Mouse (Mus musculus) spleen, adult 2 months (tissue): ENCODE data around the gene A230072I06Rik. TPM values are rescaled to one million over a fixed set of nuclear protein-coding genes. Genes with fewer than 3 reads are reported as not detected.

Experiments used
- DNase-seq, 2 experiments: peaks; one replicate each; pipeline versions ENCODE4 v3.0.0 to v3.0.0-alpha.2; 2012 to 2021; ENCODE audit warnings: low spot score in 2 of 2, low read depth in 1 of 2
- H3K27ac ChIP-seq: fragments of 200-500 bp; 2 replicates; pipeline ENCODE4 v1.5.1; 2012; ENCODE audit warnings: low read length, inconsistent platforms; ENCODE audit not compliant: insufficient read depth
- H3K27me3 ChIP-seq: fragments of 200-500 bp; 2 replicates; pipeline ENCODE4 v1.6.1; 2012; ENCODE audit warnings: mild to moderate bottlenecking, moderate library complexity, low read length, inconsistent platforms; ENCODE audit not compliant: control insufficient read depth, insufficient read depth
- H3K36me3 ChIP-seq: fragments of 200-500 bp; 2 replicates; pipeline ENCODE4 v1.6.1; 2012; ENCODE audit warnings: mild to moderate bottlenecking, low read length, inconsistent platforms; ENCODE audit not compliant: control insufficient read depth, insufficient read depth
- H3K4me1 ChIP-seq: fragments of 200-500 bp; 2 replicates; pipeline ENCODE4 v1.6.1; 2011; ENCODE audit warnings: inconsistent platforms; ENCODE audit not compliant: control insufficient read depth, insufficient read depth, insufficient read length
- H3K4me3 ChIP-seq: fragments of 200-500 bp; 2 replicates; pipeline ENCODE4 v1.5.1; 2011; ENCODE audit warnings: mild to moderate bottlenecking, inconsistent platforms; ENCODE audit not compliant: insufficient read depth, insufficient read length; ENCODE audit errors: extremely low read depth
- CTCF ChIP-seq: fragments of 200-500 bp; IDR thresholded peaks from 2 replicates; pipeline ENCODE4 v1.5.1; 2011; ENCODE audit warnings: mild to moderate bottlenecking, inconsistent platforms; ENCODE audit not compliant: insufficient read depth, insufficient read length, insufficient replicate concordance; ENCODE audit errors: extremely low read depth
- POLR2A ChIP-seq: fragments of 200-500 bp; IDR thresholded peaks from 2 replicates; pipeline ENCODE4 v1.6.1; 2011; ENCODE audit warnings: low read depth, low read length, inconsistent platforms
- WGBS: fragments of 180-500 bp; shearing (Covaris S2); methylation state at CpG from one replicate; pipeline ENCODE4 v1.1.7; 2018; 5-methylcytosine and 5-hydroxymethylcytosine counted together
- polyA plus RNA-seq: library from polyadenylated mRNA; depleted of rRNA; stranded (reverse); fragments of >200 nt; gene quantifications from 2 replicates; pipeline ENCODE4 v1.2.3, GENCODE M21; 2012

The A230072I06Rik gene
- polyA plus RNA-seq, 1 experiment = not detected

- H3K27me3 ChIP-seq = no peaks in the 10 kb centered on the region
- TF ChIP-seq POLR2A (no peak), CTCF (no peak)
- H3K36me3 ChIP-seq = no peaks in the 10 kb centered on the region
- WGBS = 80% methylated on average over 6 of the region's 6 CpGs
- H3K4me1 ChIP-seq = no peaks in the 10 kb centered on the region
- no peak for DNase-seq
- no peak overlapping the region for H3K4me3 ChIP-seq
- H3K27ac ChIP-seq = no peak overlapping the region
These were observed 43.5 kb downstream of the A230072I06Rik start for GRCm38 (mm10) chr8:12322071-12322470.

GRCm38 (mm10) chr8:12323238-12323637, 44.6 kb downstream of the A230072I06Rik start:
- no peak overlapping the region for H3K27ac ChIP-seq

GRCm38 (mm10) chr8:12324561-12324960, 45.9 kb downstream of the A230072I06Rik start:
- no peaks in the 10 kb centered on the region for H3K4me1 ChIP-seq
- WGBS = 72% methylated on average over 10 of the region's 10 CpGs
- no peak for DNase-seq
- H3K4me3 ChIP-seq = no peak overlapping the region
- no peaks in the 10 kb centered on the region for H3K36me3 ChIP-seq
- TF ChIP-seq POLR2A = no peak
- no peak for TF ChIP-seq CTCF
- H3K27me3 ChIP-seq = no peaks in the 10 kb centered on the region
- H3K27ac ChIP-seq = no peak overlapping the region

More at GRCm38 (mm10) chr8:12323238-12323637, 44.6 kb downstream of the A230072I06Rik start:
- H3K36me3 ChIP-seq = no peaks in the 10 kb centered on the region
- H3K4me3 ChIP-seq = no peak overlapping the region
- no peaks in the 10 kb centered on the region for H3K4me1 ChIP-seq
- H3K27me3 ChIP-seq = no peaks in the 10 kb centered on the region
- TF ChIP-seq CTCF (no peak), POLR2A (no peak)
- no peak for DNase-seq
- WGBS = 86% methylated on average over 3 of the region's 3 CpGs

- TF ChIP-seq CTCF = no peak
- TF ChIP-seq POLR2A = no peak
- Histone ChIP-seq H3K4me3 (no peak overlapping the region), H3K27ac (no peak overlapping the region), H3K4me1 (no peaks in the 10 kb centered on the region), H3K27me3 (no peaks in the 10 kb centered on the region), H3K36me3 (no peaks in the 10 kb centered on the region)
- DNase-seq = no peak
- 57% methylated on average over 16 of the region's 16 CpGs for WGBS
These were observed 46.5 kb downstream of the A230072I06Rik start for GRCm38 (mm10) chr8:12324991-12325601.

GRCm38 (mm10) chr8:12327187-12327586, 48.6 kb downstream of the A230072I06Rik start:
- no peaks in the 10 kb centered on the region for H3K4me1 ChIP-seq
- no peaks in the 10 kb centered on the region for H3K27me3 ChIP-seq
- WGBS = 82% methylated on average over 13 of the region's 13 CpGs
- no peak for TF ChIP-seq POLR2A
- TF ChIP-seq CTCF = no peak
- DNase-seq = no peak
- H3K27ac ChIP-seq = no peak overlapping the region
- no peaks in the 10 kb centered on the region for H3K36me3 ChIP-seq
- no peak overlapping the region for H3K4me3 ChIP-seq

- H3K27ac ChIP-seq = no peak overlapping the region
- no peaks in the 10 kb centered on the region for H3K36me3 ChIP-seq
- no peaks in the 10 kb centered on the region for H3K27me3 ChIP-seq
- DNase-seq = no peak
- H3K4me3 ChIP-seq = no peak overlapping the region
- WGBS = 90% methylated on average over 21 of the region's 21 CpGs
- no peaks in the 10 kb centered on the region for H3K4me1 ChIP-seq
- TF ChIP-seq POLR2A (no peak), CTCF (no peak)
These were observed 49.3 kb downstream of the A230072I06Rik start for GRCm38 (mm10) chr8:12327707-12328471.

GRCm38 (mm10) chr8:12328476-12328875, 49.9 kb downstream of the A230072I06Rik start:
- WGBS = 72% methylated on average over 9 of the region's 9 CpGs
- Histone ChIP-seq H3K4me1 (no peaks in the 10 kb centered on the region), H3K4me3 (no peak overlapping the region)

More at GRCm38 (mm10) chr8:12328476-12328875, 49.9 kb downstream of the A230072I06Rik start:
- no peak for DNase-seq
- Histone ChIP-seq H3K27me3 (no peaks in the 10 kb centered on the region), H3K27ac (no peak overlapping the region), H3K36me3 (no peaks in the 10 kb centered on the region)
- TF ChIP-seq CTCF = no peak
- no peak for TF ChIP-seq POLR2A
